Mouse (Mus musculus) forebrain, embryonic 11.5 days (tissue): ENCODE results near the gene Dgkb. TPM values are rescaled to one million over a fixed set of nuclear protein-coding genes. Genes with fewer than 3 reads are reported as not detected.
A peak's percentile ranks its signal among the peaks of the same experiment; 100 is the strongest.

Experiments
- ATAC-seq: fragments of 200-750 bp; cut with Nextera tagmentation; replicated peaks from 2 replicates; pipeline ENCODE4 v1.8.0; 2017; ENCODE audit warnings: moderate TSS enrichment; ENCODE audit not compliant: low FRiP score
- DNase-seq: peaks from one replicate; pipeline ENCODE4 v3.0.0-alpha.2; 2017; ENCODE audit warnings: low spot score
- H3K27ac ChIP-seq: fragments of 300-500 bp; sonication (generic); 2 replicates; pipeline ENCODE4 v1.5.1; 2014; ENCODE audit warnings: low read depth, low read length
- H3K27me3 ChIP-seq: fragments of 300-500 bp; sonication (generic); 2 replicates; pipeline ENCODE4 v1.6.1; 2014; ENCODE audit warnings: mild to moderate bottlenecking, low read length, mixed read lengths; ENCODE audit not compliant: control insufficient read depth, insufficient read depth
- H3K36me3 ChIP-seq: fragments of 300-500 bp; sonication (generic); 2 replicates; pipeline ENCODE4 v1.6.1; 2014; ENCODE audit warnings: mild to moderate bottlenecking, low read length, moderate library complexity, mixed read lengths; ENCODE audit not compliant: control insufficient read depth, insufficient read depth
- H3K4me1 ChIP-seq: fragments of 300-500 bp; sonication (generic); replicated peaks from 2 replicates; pipeline ENCODE4 v1.6.1; 2014; ENCODE audit warnings: low read length, mixed read lengths; ENCODE audit not compliant: control insufficient read depth, insufficient read depth
- H3K4me2 ChIP-seq: fragments of 300-500 bp; sonication (generic); 2 replicates; pipeline ENCODE4 v1.6.1; 2014; ENCODE audit warnings: low read depth, mild to moderate bottlenecking, low read length, moderate library complexity, mixed read lengths; ENCODE audit not compliant: severe bottlenecking
- H3K4me3 ChIP-seq: fragments of 300-500 bp; sonication (generic); 2 replicates; pipeline ENCODE4 v1.5.1; 2014; ENCODE audit warnings: low read depth, low read length
- H3K9ac ChIP-seq: fragments of 300-500 bp; sonication (generic); 2 replicates; pipeline ENCODE4 v1.6.1; 2014; ENCODE audit warnings: low read length
- H3K9me3 ChIP-seq: fragments of 300-500 bp; sonication (generic); 2 replicates; pipeline ENCODE4 v1.6.1; 2016; ENCODE audit warnings: low read length, mixed read lengths; ENCODE audit not compliant: control insufficient read depth
- WGBS: fragments of 180-500 bp; shearing (Covaris S2); extraction: QIAGEN DNeasy Blood & Tissue Kit; methylation state at CpG from one replicate; pipeline ENCODE4 v1.1.7; 2014; 5-methylcytosine and 5-hydroxymethylcytosine counted together
- polyA plus RNA-seq: library from polyadenylated mRNA; unstranded; fragments of >200 nt; fragmentation: Nextera tagmentation; extraction: Ambion mirVana; gene quantifications from 2 replicates; pipeline ENCODE4 v1.2.1, GENCODE M21; 2014

Dgkb gene
- polyA plus RNA-seq, 1 experiment from 2014 or later, result 0.79 TPM

DNA sequence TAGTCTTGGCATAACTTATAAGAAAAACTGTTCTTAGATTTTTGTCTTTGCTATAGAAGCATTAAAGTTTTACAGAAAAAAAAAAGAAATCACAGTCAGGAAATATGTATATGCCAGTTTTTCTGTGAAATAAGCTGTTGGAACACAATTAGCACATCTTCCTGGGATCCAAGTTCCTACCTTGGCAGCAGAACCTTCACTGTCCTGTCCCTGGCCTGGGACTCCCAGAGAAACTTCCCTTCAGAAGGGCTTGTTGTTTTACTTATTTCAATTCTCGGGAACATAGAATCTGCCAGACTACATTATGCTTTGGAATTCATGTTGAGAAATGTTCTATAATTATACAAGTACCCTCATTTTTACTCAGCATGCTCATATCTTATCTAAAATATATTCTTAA, 154.0 kb downstream of the Dgkb start:
- Histone ChIP-seq H3K9me3 (no peaks in the 10 kb centered on the region), H3K27ac (no peak overlapping the region), H3K9ac (no peak overlapping the region), H3K4me1 (no peaks in the 10 kb centered on the region), H3K4me3 (no peak overlapping the region), H3K36me3 (no peaks in the 10 kb centered on the region), H3K27me3 (no peaks in the 10 kb centered on the region), H3K4me2 (no peak overlapping the region)
- ATAC-seq, result no peak
- no peak for DNase-seq
- 86% methylated on average over 1 of the region's 1 CpGs for WGBS

GRCm38 (mm10) chr12:37978498-37979187, 161.1 kb downstream of the Dgkb start:
- Histone ChIP-seq H3K4me3 (no peak overlapping the region), H3K36me3 (no peaks in the 10 kb centered on the region), H3K9me3 (no peaks in the 10 kb centered on the region), H3K27ac (0 out of 2 replicates have a peak overlapping the region, but pooled peaks have one; percentile 12), H3K27me3 (no peaks in the 10 kb centered on the region), H3K4me1 (no peaks in the 10 kb centered on the region), H3K4me2 (no peak overlapping the region), H3K9ac (no peak overlapping the region)
- 18% methylated on average over 2 of the region's 2 CpGs for WGBS
- DNase-seq (no peak), ATAC-seq (peak; percentile 90)

GRCm38 (mm10) chr12:37985352-37985751, 167.8 kb downstream of the Dgkb start:
- no peak for ATAC-seq
- Histone ChIP-seq H3K9me3 (no peaks in the 10 kb centered on the region), H3K27ac (no peak overlapping the region), H3K36me3 (no peaks in the 10 kb centered on the region), H3K27me3 (no peaks in the 10 kb centered on the region), H3K4me3 (no peak overlapping the region), H3K4me1 (no peaks in the 10 kb centered on the region), H3K4me2 (no peak overlapping the region), H3K9ac (no peak overlapping the region)
- WGBS, result 77% methylated on average over 1 of the region's 1 CpGs
- DNase-seq, result no peak

- H3K27ac ChIP-seq, result no peak overlapping the region
- H3K27me3 ChIP-seq, result no peaks in the 10 kb centered on the region
- H3K4me2 ChIP-seq, result no peak overlapping the region
- DNase-seq, result no peak
- no peaks in the 10 kb centered on the region for H3K9me3 ChIP-seq
- no peak for ATAC-seq
- no peaks in the 10 kb centered on the region for H3K4me1 ChIP-seq
- WGBS, result 46% methylated on average over 1 of the region's 1 CpGs
- no peak overlapping the region for H3K4me3 ChIP-seq
- no peak overlapping the region for H3K9ac ChIP-seq
- no peaks in the 10 kb centered on the region for H3K36me3 ChIP-seq
These were observed 170.6 kb downstream of the Dgkb start for GRCm38 (mm10) chr12:37988066-37988591.

DNA sequence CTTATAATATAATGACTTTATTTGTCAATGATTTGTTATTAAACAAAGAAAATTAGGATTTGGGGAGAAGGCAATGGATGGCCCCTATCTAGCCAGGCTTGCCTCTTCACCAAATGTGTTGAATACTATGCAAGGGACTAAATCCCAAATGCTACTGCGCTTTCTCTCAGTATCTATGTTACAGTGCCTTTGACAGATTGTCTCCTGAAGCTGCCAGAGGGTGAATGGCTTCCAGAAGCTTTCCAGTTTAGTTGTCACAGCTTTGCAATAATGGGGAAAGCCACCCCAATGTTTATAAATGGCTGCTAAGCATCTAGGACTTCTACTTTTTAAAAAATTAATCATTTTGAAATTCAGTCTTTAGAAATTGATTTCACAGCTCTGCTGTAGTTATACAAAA, 175.7 kb downstream of the Dgkb start:
- Histone ChIP-seq H3K36me3 (no peaks in the 10 kb centered on the region), H3K4me2 (no peak overlapping the region), H3K9me3 (no peaks in the 10 kb centered on the region), H3K27me3 (no peaks in the 10 kb centered on the region), H3K27ac (no peak overlapping the region), H3K4me3 (no peak overlapping the region), H3K4me1 (no peaks in the 10 kb centered on the region), H3K9ac (no peak overlapping the region)
- DNase-seq (no peak), ATAC-seq (no peak)
- WGBS, result 88% methylated on average over 1 of the region's 1 CpGs

DNA sequence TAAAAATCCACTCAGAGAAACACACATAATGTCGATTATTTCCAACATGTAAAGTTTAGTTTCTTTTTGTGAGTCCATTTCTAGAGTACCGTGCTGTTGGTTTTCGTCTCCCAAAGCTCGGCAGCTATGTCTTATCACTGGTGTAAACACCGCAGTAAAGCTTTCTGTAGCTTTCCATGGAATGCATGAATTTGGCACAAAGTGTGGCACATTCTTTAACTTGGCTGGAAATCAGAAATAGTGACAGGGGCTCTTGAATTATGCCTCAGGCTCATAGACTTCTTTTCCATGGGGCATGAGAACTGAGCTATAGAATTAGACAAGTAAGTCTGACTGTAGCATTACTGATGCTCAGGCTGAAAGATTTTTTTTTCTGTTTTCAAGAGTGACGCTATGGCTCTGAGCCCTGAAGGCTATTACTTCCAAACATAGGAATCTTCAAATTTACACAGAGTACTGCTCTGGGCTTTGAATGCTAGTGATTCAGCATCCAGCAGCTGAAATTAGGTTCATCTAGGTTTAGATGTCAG, 179.0 kb downstream of the Dgkb start:
- no peaks in the 10 kb centered on the region for H3K4me1 ChIP-seq
- no peak overlapping the region for H3K4me2 ChIP-seq
- H3K4me3 ChIP-seq, result no peak overlapping the region
- no peaks in the 10 kb centered on the region for H3K9me3 ChIP-seq
- DNase-seq (no peak), ATAC-seq (no peak)
- no peaks in the 10 kb centered on the region for H3K27me3 ChIP-seq
- 90% methylated on average over 6 of the region's 6 CpGs for WGBS
- no peak overlapping the region for H3K27ac ChIP-seq
- no peak overlapping the region for H3K9ac ChIP-seq
- no peaks in the 10 kb centered on the region for H3K36me3 ChIP-seq

- ATAC-seq (no peak), DNase-seq (no peak)
- WGBS, result 94% methylated on average over 4 of the region's 4 CpGs
- no peaks in the 10 kb centered on the region for H3K9me3 ChIP-seq
- no peak overlapping the region for H3K4me3 ChIP-seq
- no peak overlapping the region for H3K27ac ChIP-seq
- no peaks in the 10 kb centered on the region for H3K4me1 ChIP-seq
- H3K4me2 ChIP-seq, result no peak overlapping the region
- H3K9ac ChIP-seq, result no peak overlapping the region
- H3K36me3 ChIP-seq, result no peaks in the 10 kb centered on the region
- H3K27me3 ChIP-seq, result no peaks in the 10 kb centered on the region
These were observed 200.1 kb downstream of the Dgkb start for GRCm38 (mm10) chr12:38017674-38018073.

- Histone ChIP-seq H3K27me3 (no peaks in the 10 kb centered on the region), H3K4me3 (no peak overlapping the region), H3K4me2 (no peak overlapping the region), H3K36me3 (no peaks in the 10 kb centered on the region), H3K9ac (no peak overlapping the region), H3K27ac (no peak overlapping the region), H3K4me1 (no peaks in the 10 kb centered on the region), H3K9me3 (no peaks in the 10 kb centered on the region)
- no peak for DNase-seq
- no peak for ATAC-seq
- 91% methylated on average over 5 of the region's 5 CpGs for WGBS
These were observed 229.7 kb downstream of the Dgkb start for GRCm38 (mm10) chr12:38047256-38047655.

DNA sequence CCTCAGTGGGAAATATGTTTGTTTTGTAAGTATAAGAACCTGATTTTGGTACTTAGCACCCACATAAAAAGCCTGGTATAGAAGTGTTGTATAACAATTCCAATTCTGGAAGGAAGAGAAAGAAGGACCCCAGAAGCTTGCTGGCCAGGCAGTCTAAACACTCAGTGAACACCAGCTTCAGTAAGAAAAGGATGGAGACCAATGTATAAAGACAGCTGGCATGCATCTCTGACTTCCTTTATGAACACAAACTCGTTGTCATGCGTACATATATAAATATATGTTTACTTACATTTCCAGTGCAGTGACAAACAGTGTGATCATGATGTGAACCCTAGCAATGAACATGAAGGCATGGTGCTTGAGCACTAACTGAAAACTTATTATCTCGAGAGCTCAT, 270.7 kb downstream of the Dgkb start:
- ATAC-seq, result no peak
- Histone ChIP-seq H3K9me3 (no peaks in the 10 kb centered on the region), H3K36me3 (no peaks in the 10 kb centered on the region), H3K4me3 (no peak overlapping the region), H3K27me3 (no peaks in the 10 kb centered on the region), H3K4me1 (no peaks in the 10 kb centered on the region), H3K27ac (no peak overlapping the region), H3K4me2 (no peak overlapping the region), H3K9ac (no peak overlapping the region)
- WGBS, result 88% methylated on average over 3 of the region's 3 CpGs
- no peak for DNase-seq
